Mouse (Mus musculus): ENCODE measurements around the gene Pgap3. TPM values are rescaled to one million over a fixed set of nuclear protein-coding genes. Genes with fewer than 3 reads are reported as not detected.

Gene Pgap3
- polyA plus RNA-seq, 1 experiment from 2014 or later: 12.4 TPM

GRCm38 (mm10) chr11:98360866-98361521 lies 39.3 kb downstream of the Pgap3 start:
- Histone ChIP-seq H3K4me3 (no peak overlapping the region), H3K36me3 (no peaks in the 10 kb centered on the region), H3K27me3 (no peaks in the 10 kb centered on the region), H3K9ac (peak overlapping the region; percentile 45), H3K27ac (no peak overlapping the region), H3K4me1 (peaks cover 23% of the 10 kb centered on the region), H3K9me3 (no peaks in the 10 kb centered on the region), H3K4me2 (replicated peaks) (no peak overlapping the region)
- no peak for ATAC-seq (ENCODE audit: low FRiP score, low read depth)
- 80% methylated on average over 9 of the region's 9 CpGs for WGBS

- peak; percentile 90 for ATAC-seq (ENCODE audit: low FRiP score, low read depth)
- under 1% methylated on average over 60 of the region's 60 CpGs for WGBS
- no peaks in the 10 kb centered on the region for H3K9me3 ChIP-seq
- peaks cover 19% of the 10 kb centered on the region for H3K27me3 ChIP-seq
- peak within 1 kb of the TSS; percentile 74 for H3K9ac ChIP-seq
- peak within 1 kb of the TSS; percentile 85 for H3K4me2 ChIP-seq (replicated peaks)
- peak within 1 kb of the TSS; percentile 86 for H3K27ac ChIP-seq
- no peaks in the 10 kb centered on the region for H3K36me3 ChIP-seq
- H3K4me3 ChIP-seq: peak within 1 kb of the TSS; percentile 66
- H3K4me1 ChIP-seq: peaks cover 45% of the 10 kb centered on the region
Observed at GRCm38 (mm10) chr11:98358161-98359083, 41.9 kb downstream of the Pgap3 start, which contains the start of gene Stard3. Gene Stard3, plus strand, starts transcription at chr11:98358368.

GRCm38 (mm10) chr11:98357396-98358160 lies 42.7 kb downstream of the Pgap3 start:
- ATAC-seq (ENCODE audit: low FRiP score, low read depth): no peak
- H3K4me1 ChIP-seq: peaks cover 48% of the 10 kb centered on the region
- no peaks in the 10 kb centered on the region for H3K9me3 ChIP-seq
- H3K27ac ChIP-seq: peak overlapping the region; percentile 79
- WGBS: 7% methylated on average over 13 of the region's 13 CpGs
- peak overlapping the region; percentile 74 for H3K9ac ChIP-seq
- H3K36me3 ChIP-seq: no peaks in the 10 kb centered on the region
- H3K4me2 ChIP-seq (replicated peaks): peak overlapping the region; percentile 74
- peaks cover 28% of the 10 kb centered on the region for H3K27me3 ChIP-seq
- H3K4me3 ChIP-seq: peak overlapping the region; percentile 66

GRCm38 (mm10) chr11:98356625-98357394 lies 43.5 kb downstream of the Pgap3 start:
- no peak for ATAC-seq (ENCODE audit: low FRiP score, low read depth)
- no peaks in the 10 kb centered on the region for H3K9me3 ChIP-seq
- no peak overlapping the region for H3K27ac ChIP-seq
- no peak overlapping the region for H3K4me3 ChIP-seq
- 78% methylated on average over 7 of the region's 7 CpGs for WGBS
- H3K4me1 ChIP-seq: peaks cover 48% of the 10 kb centered on the region
- peaks cover 35% of the 10 kb centered on the region for H3K27me3 ChIP-seq
- H3K36me3 ChIP-seq: no peaks in the 10 kb centered on the region
- no peak overlapping the region for H3K9ac ChIP-seq
- 0 out of 2 replicates have a peak overlapping the region, but pooled peaks have one; percentile 74 for H3K4me2 ChIP-seq (replicated peaks)

- H3K9me3 ChIP-seq: no peaks in the 10 kb centered on the region
- 7% methylated on average over 6 of the region's 6 CpGs for WGBS
- no peak for ATAC-seq (ENCODE audit: low FRiP score, low read depth)
Observed at GRCm38 (mm10) chr11:98355732-98356299, 44.5 kb downstream of the Pgap3 start.

GRCm38 (mm10) chr11:98354445-98354844 lies 45.8 kb downstream of the Pgap3 start:
- Histone ChIP-seq H3K9me3 (no peaks in the 10 kb centered on the region), H3K36me3 (no peaks in the 10 kb centered on the region), H3K4me1 (peaks cover 43% of the 10 kb centered on the region), H3K9ac (no peak overlapping the region), H3K4me2 (replicated peaks) (no peak overlapping the region), H3K4me3 (no peak overlapping the region), H3K27ac (no peak overlapping the region), H3K27me3 (peaks cover 59% of the 10 kb centered on the region)
- ATAC-seq (ENCODE audit: low FRiP score, low read depth): no peak
- 62% methylated on average over 14 of the region's 14 CpGs for WGBS

More at GRCm38 (mm10) chr11:98355732-98356299, 44.5 kb downstream of the Pgap3 start:
- Histone ChIP-seq H3K27ac (no peak overlapping the region), H3K27me3 (peaks cover 45% of the 10 kb centered on the region), H3K4me3 (no peak overlapping the region), H3K36me3 (no peaks in the 10 kb centered on the region), H3K4me1 (peaks cover 48% of the 10 kb centered on the region), H3K4me2 (replicated peaks) (no peak overlapping the region), H3K9ac (no peak overlapping the region)

GRCm38 (mm10) chr11:98353651-98354211 lies 46.6 kb downstream of the Pgap3 start:
- no peaks in the 10 kb centered on the region for H3K36me3 ChIP-seq
- H3K27ac ChIP-seq: peak overlapping the region; percentile 3; the same call in 1 of the 2 replicates
- H3K27me3 ChIP-seq: peaks cover 66% of the 10 kb centered on the region
- H3K9me3 ChIP-seq: no peaks in the 10 kb centered on the region
- H3K4me3 ChIP-seq: no peak overlapping the region
- WGBS: 24% methylated on average over 8 of the region's 8 CpGs
- H3K4me2 ChIP-seq (replicated peaks): no peak overlapping the region
- ATAC-seq (ENCODE audit: low FRiP score, low read depth): 0 out of 2 replicates have a peak, but pooled peaks have one; percentile 17
- peaks cover 42% of the 10 kb centered on the region for H3K4me1 ChIP-seq
- no peak overlapping the region for H3K9ac ChIP-seq

GRCm38 (mm10) chr11:98352272-98352990 lies 47.9 kb downstream of the Pgap3 start:
- Histone ChIP-seq H3K27me3 (peaks cover 79% of the 10 kb centered on the region), H3K4me1 (peaks cover 46% of the 10 kb centered on the region), H3K36me3 (no peaks in the 10 kb centered on the region), H3K4me2 (replicated peaks) (no peak overlapping the region), H3K9ac (no peak overlapping the region), H3K4me3 (no peak overlapping the region), H3K9me3 (no peaks in the 10 kb centered on the region), H3K27ac (no peak overlapping the region)
- ATAC-seq (ENCODE audit: low FRiP score, low read depth): no peak
- WGBS: 75% methylated on average over 18 of the region's 18 CpGs

- Histone ChIP-seq H3K4me3 (peak overlapping the region; percentile 54), H3K9ac (no peak overlapping the region), H3K36me3 (no peaks in the 10 kb centered on the region), H3K27me3 (peaks cover 97% of the 10 kb centered on the region), H3K4me2 (replicated peaks) (peak overlapping the region; percentile 93), H3K4me1 (peaks cover 25% of the 10 kb centered on the region), H3K27ac (no peak overlapping the region), H3K9me3 (no peaks in the 10 kb centered on the region)
- 3% methylated on average over 9 of the region's 9 CpGs for WGBS
- ATAC-seq (ENCODE audit: low FRiP score, low read depth): no peak
Observed at GRCm38 (mm10) chr11:98349308-98349707, 51.0 kb downstream of the Pgap3 start.
